Mouse (Mus musculus) fat pad, adult 2 months (tissue): ENCODE results near the gene Npas4.
A peak's percentile ranks its signal among the peaks of the same experiment; 100 is the strongest.
"Not testable (repeated sequence)": the region's sequence is repeated elsewhere in the genome, so short reads cannot be mapped to it uniquely, and the experiment has no call there.

ENCODE experiments used
- DNase-seq: peaks from one replicate; pipeline ENCODE4 v3.0.0-alpha.2; 2011; ENCODE audit warnings: low read depth, low spot score; ENCODE audit errors: extremely low read depth

Npas4 gene

DNA sequence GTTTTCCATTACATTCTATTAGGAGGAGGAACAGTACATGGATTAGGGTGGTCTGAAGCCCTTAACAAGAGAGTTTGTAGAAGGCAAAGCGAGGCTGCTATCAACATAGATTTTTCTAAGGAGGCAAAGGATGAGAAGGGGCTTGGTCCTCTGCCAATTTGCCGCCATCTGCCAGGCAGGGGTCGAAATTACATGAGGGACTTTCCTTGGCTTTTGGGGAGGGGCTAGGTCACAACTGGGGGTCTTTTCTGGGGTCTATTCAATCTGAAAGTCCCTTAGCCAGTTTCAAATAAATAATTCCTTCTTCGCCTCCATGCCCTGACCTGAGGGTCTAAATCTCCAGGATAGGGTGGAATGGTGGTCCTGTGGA lies at the start of gene Npas4:
Gene Npas4, minus strand, starts transcription at position 61 of the 370 bp plus-strand sequence.
- no peak for DNase-seq

DNA sequence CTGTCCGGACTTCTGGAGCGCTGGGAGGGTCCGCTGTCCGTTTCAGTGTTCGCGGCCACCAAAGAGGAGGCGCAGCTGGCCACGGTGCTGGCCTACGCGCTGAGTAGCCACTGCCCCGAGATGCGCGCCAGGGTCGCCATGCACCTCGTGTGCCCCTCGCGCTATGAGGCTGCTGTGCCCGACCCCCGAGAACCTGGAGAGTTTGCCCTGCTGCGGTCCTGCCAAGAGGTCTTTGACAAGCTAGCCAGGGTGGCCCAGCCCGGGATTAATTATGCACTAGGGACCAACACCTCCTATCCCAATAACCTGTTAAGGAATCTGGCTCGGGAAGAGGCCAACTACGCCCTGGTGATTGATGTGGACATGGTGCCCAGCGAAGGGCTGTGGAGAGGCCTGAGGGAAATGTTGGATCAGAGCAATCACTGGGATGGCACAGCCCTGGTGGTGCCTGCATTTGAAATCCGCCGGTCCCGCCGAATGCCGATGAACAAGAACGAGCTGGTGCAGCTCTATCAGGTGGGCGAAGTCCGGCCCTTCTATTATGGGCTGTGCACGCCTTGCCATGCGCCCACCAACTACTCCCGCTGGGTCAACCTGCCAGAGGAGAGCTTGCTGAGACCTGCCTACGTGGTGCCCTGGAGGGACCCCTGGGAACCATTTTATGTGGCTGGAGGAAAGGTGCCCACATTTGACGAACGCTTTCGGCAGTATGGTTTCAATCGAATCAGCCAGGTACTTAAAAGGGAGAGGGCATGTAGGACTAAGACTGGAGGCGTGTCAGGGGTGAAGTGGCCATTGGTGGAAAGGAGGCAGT lies 49.4 kb upstream of the Npas4 start:
- DNase-seq: no peak

DNA sequence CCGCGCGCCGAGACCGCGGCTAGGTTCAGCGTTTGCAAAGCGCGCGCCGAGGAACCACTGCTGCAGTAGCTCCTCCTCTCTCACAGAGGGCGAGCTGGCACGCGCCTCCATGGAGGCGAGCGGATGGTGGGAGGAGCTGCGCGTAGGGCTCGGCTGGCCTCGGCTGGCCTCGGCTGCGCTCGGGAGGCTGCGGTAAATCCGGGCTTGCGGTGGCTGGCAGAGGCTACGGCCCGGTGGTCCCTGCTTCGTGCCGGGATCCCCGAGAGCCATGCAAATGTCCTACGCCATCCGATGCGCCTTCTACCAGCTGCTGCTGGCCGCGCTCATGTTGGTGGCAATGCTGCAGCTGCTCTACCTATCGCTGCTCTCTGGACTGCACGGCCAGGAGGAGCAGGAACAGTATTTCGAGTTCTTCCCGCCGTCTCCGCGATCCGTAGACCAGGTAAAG lies 48.6 kb upstream of the Npas4 start, which contains the start of the genes B4gat1 and AC124502.3:
Gene B4gat1, plus strand, starts transcription at position 118 of the 448 bp plus-strand sequence.
Gene AC124502.3, plus strand, starts transcription at position 183 of the 448 bp plus-strand sequence.
- no peak for DNase-seq

DNA sequence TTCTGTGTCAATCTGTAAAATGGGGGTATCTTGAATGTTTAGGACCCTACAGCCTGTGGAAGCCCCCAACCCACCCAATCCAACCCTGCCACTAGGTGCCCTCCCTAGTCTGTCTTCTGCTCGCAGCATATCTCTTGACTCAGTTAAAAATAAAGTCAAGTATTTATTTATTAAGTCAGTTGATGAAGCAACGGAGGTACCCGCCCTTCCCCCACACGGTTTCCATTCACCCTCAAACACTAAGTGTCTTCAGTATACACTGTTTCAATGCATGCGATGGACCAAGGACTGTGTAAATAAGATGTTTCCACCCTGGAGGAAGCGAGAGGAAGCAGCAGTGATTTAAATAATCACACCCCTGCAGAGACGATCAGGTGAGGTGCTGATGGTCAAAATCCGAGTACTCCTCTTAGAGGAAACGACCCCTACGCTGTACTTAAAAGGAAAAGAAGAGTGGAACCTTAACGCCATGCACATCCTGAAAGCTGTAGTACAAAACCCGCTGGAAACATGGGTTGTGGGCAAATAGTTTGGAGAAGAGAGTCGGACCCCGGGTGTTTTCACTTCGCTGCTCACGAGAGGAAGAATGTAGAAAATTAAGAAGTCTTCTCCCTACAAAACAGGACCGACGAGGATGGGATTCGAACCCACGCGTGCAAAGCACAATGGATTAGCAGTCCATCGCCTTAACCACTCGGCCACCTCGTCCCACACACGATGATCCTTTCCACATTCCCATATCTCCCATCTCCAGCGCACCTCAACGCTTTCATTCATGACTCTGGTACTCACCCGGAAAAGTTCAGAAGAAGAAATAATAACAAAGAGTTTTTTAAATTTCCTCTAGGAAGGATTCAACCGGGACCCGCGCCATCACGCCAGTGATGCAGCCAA lies 47.8 kb upstream of the Npas4 start:
- DNase-seq: no peak

DNA sequence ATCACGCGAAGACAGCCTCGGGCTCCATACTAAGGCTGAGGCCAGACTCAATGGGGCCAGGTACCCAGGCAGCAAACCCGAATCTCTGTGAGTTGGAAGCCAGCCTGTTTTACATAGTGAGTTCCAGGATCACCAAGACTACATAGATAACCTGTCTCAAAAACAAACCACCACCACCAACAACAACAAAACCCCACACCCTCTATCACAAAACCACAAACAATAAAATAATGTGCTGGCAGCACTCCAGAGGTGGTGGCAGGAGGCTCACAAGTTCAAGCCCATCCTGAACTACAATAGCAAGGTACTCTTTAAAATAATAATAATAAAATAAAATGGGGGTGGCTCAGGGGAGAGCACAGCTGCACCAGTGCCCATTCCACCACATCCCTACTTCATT lies 46.5 kb upstream of the Npas4 start:
- no peak for DNase-seq

DNA sequence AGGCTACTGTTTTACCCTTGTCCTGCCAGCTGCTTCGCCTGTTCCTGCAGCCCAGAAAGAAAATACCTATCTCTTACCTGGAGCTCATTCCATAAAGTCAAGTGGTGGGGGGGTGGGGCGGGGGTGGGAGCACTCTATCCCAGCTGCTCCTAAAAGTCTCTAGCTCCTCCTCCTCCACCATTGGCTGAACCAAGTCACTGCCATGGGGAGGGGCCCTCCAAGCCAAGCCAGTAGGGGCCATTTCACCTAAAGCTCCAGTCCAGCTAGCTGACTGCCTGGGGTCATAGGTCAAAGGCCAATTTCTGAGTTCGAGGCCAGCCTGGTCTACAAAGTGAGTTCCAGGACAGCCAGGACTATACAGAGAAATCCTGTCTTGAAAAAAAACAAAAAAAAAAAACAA lies 42.6 kb upstream of the Npas4 start:
- no peak for DNase-seq

DNA sequence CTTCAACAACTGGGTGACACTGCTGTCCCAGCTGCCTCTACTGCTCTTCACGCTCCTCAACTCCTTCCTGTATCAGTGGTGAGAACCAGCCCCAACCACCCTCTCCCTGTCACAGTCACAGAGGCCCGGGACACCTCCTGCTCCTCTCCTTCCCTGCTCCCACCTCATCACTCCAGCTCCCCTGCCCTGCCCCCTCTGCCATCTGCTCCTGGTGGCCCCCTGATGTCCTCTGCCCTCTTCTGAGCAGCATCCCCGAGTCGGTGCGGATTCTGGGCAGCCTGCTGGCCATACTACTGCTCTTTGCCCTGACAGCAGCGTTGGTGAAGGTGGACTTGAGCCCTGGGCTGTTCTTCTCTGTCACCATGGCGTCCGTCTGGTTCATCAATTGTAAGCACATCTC lies 36.0 kb upstream of the Npas4 start:
- DNase-seq: no peak

DNA sequence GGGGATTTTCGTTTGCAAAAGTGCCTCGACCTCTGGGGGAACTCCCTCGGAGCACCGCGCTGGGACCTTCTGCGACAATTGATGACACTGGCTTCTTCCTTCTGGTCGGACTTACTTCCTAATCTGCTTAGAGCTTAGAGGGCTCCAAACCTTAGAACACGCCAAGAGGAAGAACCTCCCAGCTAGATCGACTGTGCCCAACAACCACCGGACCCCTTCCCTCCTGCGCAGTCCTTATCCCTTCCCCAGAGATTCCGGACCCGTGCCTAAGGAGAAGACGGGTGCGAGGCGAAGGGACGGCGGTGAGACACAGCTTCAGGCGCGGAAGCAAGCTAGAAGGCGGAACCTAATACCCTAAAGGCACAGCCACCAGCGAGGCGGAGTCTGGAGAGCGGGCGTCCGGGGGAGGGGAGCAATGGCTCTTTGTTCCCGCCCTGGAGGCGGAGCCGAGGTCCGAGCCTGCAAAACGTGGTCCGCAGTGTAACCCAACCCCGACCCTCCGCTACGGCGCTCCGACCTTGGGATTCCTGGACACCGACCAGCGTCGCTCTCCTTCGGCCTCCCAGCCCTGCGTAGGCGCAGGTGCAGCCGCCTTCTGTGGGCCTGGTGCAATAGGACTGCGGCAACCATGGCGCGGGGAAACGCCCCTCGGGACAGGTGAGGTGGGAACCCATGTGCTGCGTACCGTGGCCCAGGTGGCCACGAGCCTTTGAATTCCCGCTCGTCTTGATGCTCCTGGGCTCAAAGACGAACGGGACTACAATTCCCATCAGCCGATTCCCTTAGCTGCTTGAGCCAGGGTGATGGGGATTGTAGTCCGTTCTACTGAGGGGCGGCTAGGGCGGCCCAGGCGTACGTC lies 33.7 kb upstream of the Npas4 start, which contains the start of gene Slc29a2:
Gene Slc29a2, plus strand, starts transcription at position 240 of the 859 bp plus-strand sequence.
- DNase-seq: no peak

DNA sequence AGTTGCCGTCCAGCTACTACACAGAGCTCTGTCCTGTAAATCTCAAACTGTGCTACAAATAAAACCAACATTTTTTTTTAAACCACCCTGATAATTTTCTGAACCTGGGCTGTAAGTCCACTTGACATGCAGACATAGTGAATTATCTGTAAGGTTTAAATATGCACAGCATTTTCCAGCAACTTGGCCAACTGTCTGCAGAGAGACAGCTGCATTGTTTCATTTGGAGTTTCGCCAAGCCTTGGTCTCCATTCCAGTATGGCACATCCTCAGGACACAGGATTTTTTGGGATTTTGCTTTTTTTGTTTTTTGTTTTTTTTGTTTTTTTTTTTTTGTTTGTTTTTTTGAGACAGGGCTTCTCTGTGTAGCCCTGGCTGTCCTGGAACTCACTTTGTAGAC lies 31.3 kb upstream of the Npas4 start:
- no peak for DNase-seq

DNA sequence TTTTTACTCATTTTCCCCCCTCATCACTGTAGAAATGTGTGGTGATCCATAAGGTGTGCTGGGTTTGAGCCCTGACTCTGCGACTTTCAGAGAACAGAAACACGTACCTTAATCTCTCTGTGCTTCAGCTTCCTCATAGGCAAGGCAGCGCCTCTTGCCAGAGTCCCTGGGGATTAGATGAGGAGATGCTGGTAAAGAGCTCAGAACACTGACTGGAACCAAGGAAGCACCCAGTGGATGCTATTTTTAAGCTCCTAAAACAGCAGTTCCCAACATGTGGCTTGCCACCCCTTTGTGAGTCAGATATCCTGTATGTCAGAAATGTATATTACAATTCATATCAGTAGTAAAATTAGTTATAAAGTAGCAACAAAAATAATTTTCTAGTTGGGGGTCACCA lies 28.1 kb upstream of the Npas4 start:
- DNase-seq: no peak

DNA sequence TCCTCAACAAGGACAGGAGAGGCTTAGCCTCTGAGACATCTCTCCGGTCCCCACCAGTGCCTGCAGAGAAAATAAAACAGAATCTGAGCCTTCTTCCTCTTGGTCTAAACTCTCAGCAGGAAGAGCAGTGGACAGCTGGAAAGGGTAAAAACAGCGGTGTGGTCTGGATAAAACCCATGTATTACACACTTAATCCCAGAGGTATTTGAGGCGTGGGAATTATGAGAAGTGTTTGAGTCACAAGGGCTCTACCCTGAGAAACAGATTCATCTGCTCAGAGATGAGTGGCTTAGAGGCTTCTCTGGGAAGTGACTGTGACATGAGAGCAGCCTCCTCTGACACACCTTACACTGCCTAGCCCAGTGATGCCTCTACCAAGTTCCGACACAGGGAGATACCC lies 27.5 kb upstream of the Npas4 start:
- DNase-seq: no peak

DNA sequence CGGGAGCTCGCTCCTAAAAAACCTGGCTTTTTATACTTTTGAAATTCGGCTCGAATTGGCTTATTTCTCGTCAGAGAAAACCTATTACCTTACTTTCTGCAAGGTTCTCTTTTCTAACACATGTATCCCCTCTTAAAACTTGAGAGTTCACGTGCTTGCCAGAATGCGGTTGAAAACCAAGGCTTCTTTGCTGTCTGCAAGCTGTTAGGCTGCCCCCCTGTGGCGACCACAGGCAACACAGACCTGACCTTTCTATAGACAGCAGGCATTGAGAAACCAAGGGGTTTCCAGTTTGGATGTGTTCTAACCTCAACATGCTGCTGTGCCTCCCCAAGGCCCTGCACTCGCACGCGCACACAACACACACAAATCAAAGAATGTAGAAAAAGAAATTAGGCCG lies 26.7 kb upstream of the Npas4 start:
- DNase-seq: no peak

DNA sequence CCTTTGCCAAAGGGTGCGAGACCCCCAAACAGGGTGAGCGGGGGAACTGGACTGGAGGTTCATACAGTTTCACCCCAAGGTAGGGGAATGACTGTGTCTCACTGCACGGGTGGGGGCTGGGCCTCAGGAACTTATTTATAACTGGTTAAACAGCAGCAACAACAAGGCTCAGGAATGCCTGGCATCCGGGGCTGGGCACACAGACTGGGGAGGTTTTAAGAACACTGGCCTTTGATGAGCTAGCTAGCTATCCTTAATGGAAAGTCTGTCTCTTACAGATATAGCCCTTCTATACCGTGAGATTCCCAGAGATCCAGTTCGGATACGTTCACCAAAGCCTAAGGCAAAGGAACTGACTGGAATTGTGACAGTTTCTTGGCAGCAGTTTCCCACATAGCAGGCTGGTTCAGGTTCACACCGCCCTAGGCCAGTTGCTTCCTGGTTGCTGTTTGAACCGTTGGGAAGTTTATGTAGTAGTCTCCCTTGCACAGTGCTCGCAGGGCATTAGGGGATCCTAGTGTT lies 26.2 kb upstream of the Npas4 start:
- DNase-seq: peak; percentile 91

DNA sequence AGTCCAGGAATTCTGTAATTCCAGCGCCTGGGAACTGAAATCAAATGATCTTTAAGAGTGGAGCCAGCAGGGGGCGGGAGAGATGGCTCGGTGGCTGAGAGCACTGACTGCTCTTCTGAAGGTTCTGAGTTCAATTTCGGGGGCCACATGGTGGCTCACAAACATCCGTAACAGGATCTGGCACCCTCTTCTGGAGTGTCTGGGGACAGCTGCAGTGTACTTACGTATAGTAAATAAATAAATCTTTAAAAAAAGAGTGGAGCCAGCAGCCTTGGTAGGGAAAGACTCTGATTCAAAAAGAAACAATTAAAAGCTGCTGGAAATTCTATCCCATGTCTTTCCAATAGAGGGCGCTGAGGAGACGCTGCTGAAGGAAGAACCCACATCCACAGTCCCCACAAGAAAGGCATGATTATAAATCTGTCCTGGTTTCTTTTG lies 24.9 kb upstream of the Npas4 start:
- DNase-seq: no peak

DNA sequence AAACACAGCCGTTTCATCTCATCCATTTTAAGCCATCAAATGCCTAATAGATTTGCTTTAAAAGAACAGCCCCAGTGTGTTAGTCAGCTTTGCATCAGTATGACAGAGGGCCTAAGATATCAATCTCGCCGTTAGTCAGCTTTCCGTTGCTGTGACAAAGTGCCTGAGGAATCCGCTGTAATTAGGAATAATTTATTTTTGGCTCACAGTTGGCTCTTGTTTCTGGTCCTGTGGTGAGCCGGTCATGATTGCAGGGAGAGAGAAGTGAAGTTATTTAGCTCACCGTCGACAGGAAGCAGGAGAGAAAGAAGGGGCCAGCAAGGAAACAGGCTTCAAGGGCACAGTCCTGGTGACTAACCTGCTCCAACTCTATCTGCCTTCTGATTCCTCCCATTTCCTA lies 23.0 kb upstream of the Npas4 start:
- DNase-seq: no peak

DNA sequence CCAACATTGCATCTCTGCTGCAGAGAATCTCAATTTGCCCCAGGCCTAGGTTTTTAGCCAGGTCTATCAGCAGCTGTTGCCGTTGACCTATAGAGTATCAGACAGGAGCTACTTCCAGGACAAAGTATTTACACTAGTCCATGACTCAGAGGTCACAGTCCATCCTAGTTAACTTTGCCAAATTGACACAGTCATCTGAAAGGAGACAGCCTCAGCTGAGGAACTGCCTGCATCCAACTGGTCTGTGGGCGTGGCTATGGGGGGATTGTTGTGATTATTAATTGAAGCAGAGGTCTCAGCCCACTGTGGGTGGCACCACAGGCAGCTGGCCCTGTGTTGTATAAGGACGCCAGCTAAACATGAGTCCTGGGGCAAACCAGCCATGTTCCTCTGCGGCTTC lies 14.8 kb upstream of the Npas4 start:
- no peak for DNase-seq

DNA sequence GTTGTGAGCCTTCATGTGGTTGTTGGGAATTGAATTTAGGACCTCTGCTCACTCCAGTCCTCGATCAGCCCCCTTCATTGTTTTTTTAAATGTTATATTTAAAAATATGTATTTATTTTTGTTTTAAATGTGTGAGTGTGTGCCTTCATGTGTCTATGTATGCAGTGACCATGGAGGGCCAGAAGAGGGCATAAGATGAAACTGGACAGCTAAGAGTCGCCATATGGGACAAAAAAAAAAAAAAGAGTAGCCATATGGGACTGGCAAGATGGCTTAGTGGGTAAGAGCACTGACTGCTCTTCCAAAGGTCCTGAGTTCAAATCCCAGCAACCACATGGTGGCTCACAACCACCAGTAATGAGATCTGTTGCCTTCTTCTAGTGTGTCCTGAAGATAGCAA lies 13.5 kb upstream of the Npas4 start:
- DNase-seq: not testable (repeated sequence)

DNA sequence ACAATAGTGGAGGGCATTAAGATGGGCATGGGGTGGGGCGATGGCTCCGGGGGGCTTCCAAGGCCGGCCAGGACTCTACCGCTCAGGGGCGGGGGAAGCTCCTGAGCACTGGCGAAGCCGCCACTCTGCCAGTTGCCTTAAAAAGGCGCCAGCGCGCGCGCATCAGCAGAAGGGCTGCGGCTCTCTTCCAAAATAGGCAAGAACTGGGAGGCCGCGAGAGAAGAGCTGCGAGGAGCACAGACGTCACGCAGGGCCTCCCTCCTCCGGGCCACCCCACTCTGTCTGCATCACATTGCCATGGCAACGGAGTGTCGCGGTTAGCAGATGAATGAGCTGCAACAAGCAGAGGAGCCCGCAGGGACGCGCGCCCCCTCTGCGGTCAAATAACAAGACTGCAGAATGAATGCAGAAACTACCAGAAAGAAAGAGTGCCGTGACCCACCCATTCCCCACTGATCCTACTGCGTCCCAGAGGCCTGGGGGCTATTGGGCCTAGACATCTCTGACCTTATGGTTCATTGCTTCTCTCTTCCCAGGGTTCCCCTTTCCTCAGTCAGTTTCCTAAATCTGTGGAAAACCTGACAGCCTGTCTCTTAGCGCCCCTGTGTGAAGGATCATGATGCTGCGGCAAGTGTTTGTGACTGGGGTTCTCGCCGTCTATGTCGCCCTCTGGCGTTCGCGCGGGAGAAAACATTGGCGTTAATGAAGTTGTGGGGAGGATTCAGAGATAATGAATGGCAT lies 11.7 kb upstream of the Npas4 start:
- no peak for DNase-seq

DNA sequence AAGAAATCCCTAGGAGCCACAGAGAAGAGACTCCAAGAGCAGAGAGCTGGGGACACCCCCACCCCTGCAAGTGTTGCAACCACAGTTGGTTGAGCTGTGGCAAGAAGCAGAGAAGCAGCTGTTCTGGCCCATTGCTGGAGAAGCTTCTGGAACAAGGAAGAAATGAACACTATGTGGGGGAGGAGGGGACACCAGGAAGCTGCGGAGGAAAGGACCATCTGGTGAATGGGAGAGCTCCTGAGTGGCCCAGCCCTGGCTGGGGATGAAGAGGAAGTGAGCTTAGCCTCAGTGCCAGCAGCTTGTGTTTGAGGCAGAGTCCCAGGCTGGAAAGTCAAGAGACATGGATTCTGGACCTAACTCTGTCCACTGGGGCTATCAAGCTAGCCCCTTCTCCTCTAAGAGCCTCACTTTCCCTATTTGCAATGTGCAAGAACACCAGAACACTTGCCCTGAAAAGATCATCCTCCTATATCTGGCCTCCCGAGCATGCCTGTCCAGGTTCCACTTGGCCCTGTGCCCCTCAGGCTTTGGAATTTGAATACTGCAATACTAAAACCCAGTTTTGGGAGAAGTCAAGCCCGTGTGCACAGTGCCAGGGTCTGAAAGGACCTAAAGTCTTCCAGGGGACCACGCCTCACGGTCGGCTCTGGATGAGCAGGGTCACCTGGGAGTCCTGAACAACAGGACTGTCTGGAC lies 9.5 kb upstream of the Npas4 start:
- no peak for DNase-seq
